Mouse (Mus musculus): ENCODE results near the gene Disc1. TPM values are rescaled to one million over a fixed set of nuclear protein-coding genes. Genes with fewer than 3 reads are reported as not detected.

The Disc1 gene
- polyA plus RNA-seq, 1 experiment: 1.8 TPM

DNA sequence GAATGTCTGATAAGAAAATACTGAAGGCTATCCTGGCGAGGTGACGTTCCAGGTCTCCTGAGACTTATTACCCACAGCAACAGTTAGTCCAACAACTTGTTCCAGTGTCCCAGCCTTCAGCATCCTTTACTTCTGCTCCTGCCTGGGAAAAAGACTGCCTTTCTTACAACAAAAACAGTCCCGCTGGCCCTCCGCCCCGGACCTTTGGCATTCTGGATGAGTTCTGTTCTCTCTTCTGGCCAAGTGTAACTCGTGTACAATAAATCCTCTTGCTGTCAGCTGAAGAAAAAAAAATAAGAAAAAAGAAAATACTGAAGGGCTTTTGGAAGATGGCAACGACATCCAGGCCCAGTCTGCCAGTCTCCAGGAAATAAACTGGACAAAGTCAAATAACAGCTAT lies 120.2 kb downstream of the Disc1 start:
- no peak for DNase-seq (ENCODE audit: low read depth in 1 of 2, low spot score in 2 of 2)
- Histone ChIP-seq H3K27me3 (ENCODE audit: control insufficient read depth, insufficient read depth, low read length) (no peaks in the 10 kb centered on the region), H3K27ac (ENCODE audit: insufficient read depth, low read length) (no peak overlapping the region), H3K36me3 (ENCODE audit: control insufficient read depth, insufficient read depth, low read length) (no peaks in the 10 kb centered on the region), H3K4me3 (ENCODE audit: extremely low read depth, insufficient read depth, insufficient read length) (no peak overlapping the region), H3K4me1 (ENCODE audit: control insufficient read depth, insufficient read depth, insufficient read length) (no peaks in the 10 kb centered on the region; the same call in 1 of the 2 replicates)
- TF ChIP-seq POLR2A (IDR thresholded peaks at IDR 0.05; ENCODE audit: low read depth, low read length) (no peak), CTCF (IDR thresholded peaks at IDR 0.05; ENCODE audit: extremely low read depth, insufficient read depth, insufficient read length, insufficient replicate concordance) (no peak)
- 84% methylated on average over 7 of the region's 7 CpGs for WGBS

- Histone ChIP-seq H3K27me3 (ENCODE audit: control insufficient read depth, insufficient read depth, low read length) (no peaks in the 10 kb centered on the region), H3K36me3 (ENCODE audit: control insufficient read depth, insufficient read depth, low read length) (no peaks in the 10 kb centered on the region), H3K4me3 (ENCODE audit: extremely low read depth, insufficient read depth, insufficient read length) (no peak overlapping the region), H3K27ac (ENCODE audit: insufficient read depth, low read length) (no peak overlapping the region), H3K4me1 (ENCODE audit: control insufficient read depth, insufficient read depth, insufficient read length) (no peaks in the 10 kb centered on the region; the same call in 1 of the 2 replicates)
- 86% methylated on average over 4 of the region's 4 CpGs for WGBS
- TF ChIP-seq CTCF (IDR thresholded peaks at IDR 0.05; ENCODE audit: extremely low read depth, insufficient read depth, insufficient read length, insufficient replicate concordance) (no peak), POLR2A (IDR thresholded peaks at IDR 0.05; ENCODE audit: low read depth, low read length) (no peak)
- DNase-seq (ENCODE audit: low read depth in 1 of 2, low spot score in 2 of 2): no peak
Observed at GRCm38 (mm10) chr8:125174851-125175250, 120.9 kb downstream of the Disc1 start.

DNA sequence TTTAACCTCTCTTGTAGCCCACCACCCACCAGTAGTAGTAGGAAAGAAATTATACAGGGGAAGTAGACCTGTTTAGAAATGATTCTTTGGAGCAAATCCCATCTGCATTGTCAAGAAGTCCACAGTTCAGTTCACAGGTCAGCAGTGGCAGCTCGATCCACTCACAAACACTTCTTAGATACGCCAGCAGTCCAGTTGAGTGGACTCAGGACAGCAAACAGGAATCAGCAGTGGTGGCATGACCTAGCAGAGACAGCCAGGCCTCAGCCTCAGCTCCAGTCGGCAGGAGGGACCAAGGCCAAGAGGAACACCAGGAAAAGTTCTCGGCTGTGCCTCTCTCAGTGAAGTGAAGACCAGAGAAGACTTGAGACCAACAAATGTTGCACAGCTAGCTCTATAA lies 121.7 kb downstream of the Disc1 start:
- no peak for DNase-seq (ENCODE audit: low read depth in 1 of 2, low spot score in 2 of 2)
- 88% methylated on average over 4 of the region's 4 CpGs for WGBS
- H3K4me3 ChIP-seq (ENCODE audit: extremely low read depth, insufficient read depth, insufficient read length): no peak overlapping the region
- TF ChIP-seq POLR2A (IDR thresholded peaks at IDR 0.05; ENCODE audit: low read depth, low read length) (no peak), CTCF (IDR thresholded peaks at IDR 0.05; ENCODE audit: extremely low read depth, insufficient read depth, insufficient read length, insufficient replicate concordance) (no peak)
- H3K36me3 ChIP-seq (ENCODE audit: control insufficient read depth, insufficient read depth, low read length): no peaks in the 10 kb centered on the region
- no peak overlapping the region for H3K27ac ChIP-seq (ENCODE audit: insufficient read depth, low read length)
- H3K27me3 ChIP-seq (ENCODE audit: control insufficient read depth, insufficient read depth, low read length): no peaks in the 10 kb centered on the region
- no peaks in the 10 kb centered on the region; the same call in 1 of the 2 replicates for H3K4me1 ChIP-seq (ENCODE audit: control insufficient read depth, insufficient read depth, insufficient read length)

DNA sequence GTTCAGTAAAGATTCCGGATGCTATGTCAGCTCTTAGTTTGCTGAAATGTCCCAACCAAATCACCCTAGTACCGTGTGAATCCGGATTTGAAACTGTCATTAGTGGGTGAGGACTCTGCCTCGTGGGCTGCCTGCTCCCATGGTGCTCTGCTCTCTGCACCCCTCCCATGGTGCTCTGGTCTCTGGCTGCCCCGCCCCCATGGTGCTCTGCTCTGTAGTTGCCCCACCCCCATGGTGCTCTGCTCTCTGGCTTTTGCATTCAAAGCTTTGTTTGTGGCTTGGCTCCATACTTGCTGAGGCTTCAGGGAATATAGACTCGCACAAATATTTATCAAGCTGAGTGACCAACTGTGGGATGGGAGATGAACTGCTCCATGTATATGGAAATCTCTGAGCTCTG lies 123.1 kb downstream of the Disc1 start:
- no peak for DNase-seq (ENCODE audit: low read depth in 1 of 2, low spot score in 2 of 2)
- Histone ChIP-seq H3K4me1 (ENCODE audit: control insufficient read depth, insufficient read depth, insufficient read length) (no peaks in the 10 kb centered on the region; the same call in 1 of the 2 replicates), H3K27ac (ENCODE audit: insufficient read depth, low read length) (no peak overlapping the region), H3K4me3 (ENCODE audit: extremely low read depth, insufficient read depth, insufficient read length) (no peak overlapping the region), H3K36me3 (ENCODE audit: control insufficient read depth, insufficient read depth, low read length) (no peaks in the 10 kb centered on the region), H3K27me3 (ENCODE audit: control insufficient read depth, insufficient read depth, low read length) (no peaks in the 10 kb centered on the region)
- TF ChIP-seq POLR2A (IDR thresholded peaks at IDR 0.05; ENCODE audit: low read depth, low read length): no peak
- TF ChIP-seq CTCF (IDR thresholded peaks at IDR 0.05; ENCODE audit: extremely low read depth, insufficient read depth, insufficient read length, insufficient replicate concordance): no peak
- WGBS: 84% methylated on average over 6 of the region's 6 CpGs

DNA sequence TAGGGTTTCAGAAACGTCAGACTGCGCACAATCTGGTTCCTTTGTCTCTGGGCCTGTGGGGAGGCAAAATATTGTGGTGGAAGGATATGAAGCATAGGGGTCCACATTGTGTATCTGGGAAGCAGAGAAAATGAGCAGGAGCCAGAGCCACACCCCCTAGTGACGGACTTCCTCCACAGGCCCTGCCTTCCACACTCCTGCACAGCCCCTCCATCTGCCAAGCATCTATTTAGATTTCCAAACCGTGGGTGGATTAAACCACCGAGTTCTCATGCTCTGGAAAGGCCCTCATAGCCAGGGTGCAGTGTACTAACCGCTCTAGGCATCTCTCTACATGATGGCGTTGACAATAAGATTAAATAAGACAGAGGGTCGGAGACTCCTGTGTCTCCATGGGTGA lies 124.0 kb downstream of the Disc1 start:
- H3K4me3 ChIP-seq (ENCODE audit: extremely low read depth, insufficient read depth, insufficient read length): no peak overlapping the region
- no peaks in the 10 kb centered on the region; the same call in 1 of the 2 replicates for H3K4me1 ChIP-seq (ENCODE audit: control insufficient read depth, insufficient read depth, insufficient read length)
- DNase-seq (ENCODE audit: low read depth in 1 of 2, low spot score in 2 of 2): no peak
- H3K36me3 ChIP-seq (ENCODE audit: control insufficient read depth, insufficient read depth, low read length): no peaks in the 10 kb centered on the region
- no peak overlapping the region for H3K27ac ChIP-seq (ENCODE audit: insufficient read depth, low read length)
- no peaks in the 10 kb centered on the region for H3K27me3 ChIP-seq (ENCODE audit: control insufficient read depth, insufficient read depth, low read length)
- WGBS: 88% methylated on average over 8 of the region's 8 CpGs
- TF ChIP-seq POLR2A (IDR thresholded peaks at IDR 0.05; ENCODE audit: low read depth, low read length) (no peak), CTCF (IDR thresholded peaks at IDR 0.05; ENCODE audit: extremely low read depth, insufficient read depth, insufficient read length, insufficient replicate concordance) (no peak)

DNA sequence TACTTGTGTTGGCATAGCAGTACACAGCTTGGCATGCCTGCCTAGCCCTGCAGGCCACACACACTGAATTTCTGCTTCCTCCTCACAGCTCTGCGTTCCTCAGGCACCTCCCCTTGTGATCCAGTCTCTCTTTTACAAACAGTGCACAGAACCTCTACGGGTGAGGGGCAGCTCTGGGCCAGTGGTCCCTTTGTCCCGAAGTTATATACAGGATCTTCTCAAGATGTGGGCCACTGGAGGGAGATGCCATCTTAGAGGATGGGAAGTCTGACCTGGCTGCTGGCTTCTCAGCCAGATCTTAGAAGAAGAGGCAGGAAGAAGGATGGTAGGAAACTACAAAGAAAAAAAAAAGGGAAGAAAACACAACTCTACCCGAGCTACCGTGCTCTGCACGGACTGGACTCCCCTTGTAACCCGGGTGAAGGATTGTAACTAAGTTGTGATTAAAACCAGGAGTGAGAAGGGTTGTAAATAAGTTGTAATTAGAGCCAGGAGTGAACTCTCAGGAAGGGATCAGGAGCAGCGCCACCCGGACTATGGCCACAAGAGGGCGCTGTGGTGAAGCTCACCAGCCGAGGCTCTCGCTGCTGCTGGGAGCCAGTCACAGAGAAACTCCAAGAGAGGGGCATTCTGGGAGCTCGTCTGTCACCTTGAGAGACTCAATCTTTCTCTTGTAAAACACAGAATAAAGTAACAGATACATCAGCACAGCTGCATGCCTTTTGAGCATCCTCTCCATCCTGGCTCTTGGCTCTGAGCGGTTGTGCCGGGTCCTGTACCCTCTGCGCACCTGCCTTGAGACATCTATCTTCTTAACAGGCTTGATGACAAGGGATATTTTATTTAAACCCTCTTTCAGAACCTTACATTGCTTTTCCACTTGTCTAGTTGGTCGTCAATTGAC lies 129.8 kb downstream of the Disc1 start:
- H3K27me3 ChIP-seq (ENCODE audit: control insufficient read depth, insufficient read depth, low read length): no peaks in the 10 kb centered on the region
- no peak overlapping the region for H3K4me3 ChIP-seq (ENCODE audit: extremely low read depth, insufficient read depth, insufficient read length)
- H3K4me1 ChIP-seq (ENCODE audit: control insufficient read depth, insufficient read depth, insufficient read length): no peaks in the 10 kb centered on the region
- peak; percentile 95 for TF ChIP-seq CTCF (IDR thresholded peaks at IDR 0.05; ENCODE audit: extremely low read depth, insufficient read depth, insufficient read length, insufficient replicate concordance)
- no peak for TF ChIP-seq POLR2A (IDR thresholded peaks at IDR 0.05; ENCODE audit: low read depth, low read length)
- 29% methylated on average over 17 of the region's 17 CpGs for WGBS
- DNase-seq (ENCODE audit: low read depth in 1 of 2, low spot score in 2 of 2): peak; percentile 12 to 69
- no peaks in the 10 kb centered on the region for H3K36me3 ChIP-seq (ENCODE audit: control insufficient read depth, insufficient read depth, low read length)
- no peak overlapping the region for H3K27ac ChIP-seq (ENCODE audit: insufficient read depth, low read length)

- Histone ChIP-seq H3K36me3 (ENCODE audit: control insufficient read depth, insufficient read depth, low read length) (no peaks in the 10 kb centered on the region), H3K27ac (ENCODE audit: insufficient read depth, low read length) (no peak overlapping the region), H3K4me1 (ENCODE audit: control insufficient read depth, insufficient read depth, insufficient read length) (no peaks in the 10 kb centered on the region), H3K27me3 (ENCODE audit: control insufficient read depth, insufficient read depth, low read length) (no peaks in the 10 kb centered on the region), H3K4me3 (ENCODE audit: extremely low read depth, insufficient read depth, insufficient read length) (no peak overlapping the region)
- DNase-seq (ENCODE audit: low read depth in 1 of 2, low spot score in 2 of 2): no peak
- WGBS: 91% methylated on average over 9 of the region's 9 CpGs
- no peak for TF ChIP-seq CTCF (IDR thresholded peaks at IDR 0.05; ENCODE audit: extremely low read depth, insufficient read depth, insufficient read length, insufficient replicate concordance)
Observed at GRCm38 (mm10) chr8:125184452-125184817, 130.4 kb downstream of the Disc1 start.
